Mouse (Mus musculus): ENCODE data around the gene Cox8b. TPM values are rescaled to one million over a fixed set of nuclear protein-coding genes. Genes with fewer than 3 reads are reported as not detected.

Cox8b gene
- total and polyA plus RNA-seq, 3 experiments, result not detected

- in situ Hi-C loops (cut with MboI; ENCODE audit: low pct_ligation_motif_present, low pct_unique_long_range_greater_than_20kb, low sequenced_read_pairs), result no loop called here
- DNase-seq (ENCODE audit: extremely low read depth), result no peak
- no peak overlapping the region for H3K9ac ChIP-seq (ENCODE audit: insufficient read depth, low read depth)
- peaks cover 71 to 94% of the 10 kb centered on the region in 2 experiments for H3K36me3 ChIP-seq (replicated peaks in 1 of 2; ENCODE audit: control insufficient read depth in 1 of 2, insufficient read depth in 1 of 2, low read length in 1 of 2)
- no peaks in the 10 kb centered on the region for H3K27me3 ChIP-seq (replicated peaks)
- H3K79me2 ChIP-seq (replicated peaks; ENCODE audit: control insufficient read depth, extremely low read depth, insufficient read depth, poor library complexity, severe bottlenecking), result peaks cover 5% of the 10 kb centered on the region; the same call in 1 of the 2 replicates
- dilution Hi-C loops (cut with MboI; ENCODE audit: extremely low pct_ligation_motif_present, extremely low pct_unique_long_range_greater_than_20kb, low sequenced_read_pairs), result no loop called here
- H3K27ac ChIP-seq (ENCODE audit: insufficient read depth, low read depth), result no peak overlapping the region
- H3K4me3 ChIP-seq (replicated peaks in 1 of 3; ENCODE audit: low read depth in 2 of 3, low read length in 2 of 3, poor library complexity in 1 of 3), result no peak overlapping the region
- no peak overlapping the region for H3K4me2 ChIP-seq (ENCODE audit: insufficient read depth, low read depth, poor library complexity, severe bottlenecking)
- no peaks in the 10 kb centered on the region for H3K9me3 ChIP-seq (replicated peaks; ENCODE audit: low read length)
- no peak for TF ChIP-seq EP300 (IDR thresholded peaks at IDR 0.05; ENCODE audit: low read length)
- TF ChIP-seq NELFE (IDR thresholded peaks at IDR 0.05; ENCODE audit: low read depth, low read length), result no peak
- no peak for TF ChIP-seq RCOR1 (conservative IDR thresholded peaks at IDR 0.05; ENCODE audit: low read depth, low read length)
- no peak for TF ChIP-seq E2F4 (IDR thresholded peaks at IDR 0.05; ENCODE audit: insufficient replicate concordance, low read depth, low read length)
- TF ChIP-seq CTCF (conservative IDR thresholded peaks at IDR 0.05 in 1 of 2, IDR thresholded peaks at IDR 0.05 in 1 of 2; ENCODE audit: low read depth in 2 of 2, low read length in 2 of 2), result no peak
- TF ChIP-seq BHLHE40 (IDR thresholded peaks at IDR 0.05; ENCODE audit: low read depth, low read length), result no peak
- no peak for TF ChIP-seq PAX5 (IDR thresholded peaks at IDR 0.05; ENCODE audit: low read length)
- peaks cover 4 to 6% of the 10 kb centered on the region in 2 experiments; a peak in 3 of 4 replicates for H3K4me1 ChIP-seq (ENCODE audit: control insufficient read depth in 1 of 2, insufficient read depth in 2 of 2)
These were observed 35.5 kb downstream of the Cox8b start for GRCm38 (mm10) chr7:140864761-140865160.

GRCm38 (mm10) chr7:140860728-140861127 is 39.5 kb downstream of the Cox8b start:
- no peak overlapping the region for H3K4me2 ChIP-seq (ENCODE audit: insufficient read depth, low read depth, poor library complexity, severe bottlenecking)
- no peaks in the 10 kb centered on the region for H3K9me3 ChIP-seq (replicated peaks; ENCODE audit: low read length)
- dilution Hi-C loops (cut with MboI; ENCODE audit: extremely low pct_ligation_motif_present, extremely low pct_unique_long_range_greater_than_20kb, low sequenced_read_pairs), result no loop called here
- TF ChIP-seq E2F4 (IDR thresholded peaks at IDR 0.05; ENCODE audit: insufficient replicate concordance, low read depth, low read length) (no peak), KAT2A (IDR thresholded peaks at IDR 0.05; ENCODE audit: insufficient replicate concordance, low read length) (no peak), MAFK (IDR thresholded peaks at IDR 0.05; ENCODE audit: insufficient replicate concordance, low read length) (no peak), TCF12 (IDR thresholded peaks at IDR 0.05; ENCODE audit: low read depth, low read length) (no peak), POLR2A (IDR thresholded peaks at IDR 0.05; ENCODE audit: low read depth, low read length) (no peak), NELFE (IDR thresholded peaks at IDR 0.05; ENCODE audit: low read depth, low read length) (no peak), JUN (IDR thresholded peaks at IDR 0.05; ENCODE audit: insufficient read depth, low read depth, low read length) (no peak)
- peaks cover 17 to 24% of the 10 kb centered on the region in 2 experiments for H3K4me1 ChIP-seq (ENCODE audit: control insufficient read depth in 1 of 2, insufficient read depth in 2 of 2)
- peaks cover 65 to 75% of the 10 kb centered on the region in 2 experiments for H3K36me3 ChIP-seq (replicated peaks in 1 of 2; ENCODE audit: control insufficient read depth in 1 of 2, insufficient read depth in 1 of 2, low read length in 1 of 2)
- DNase-seq (ENCODE audit: extremely low read depth), result no peak
- H3K4me3 ChIP-seq (replicated peaks in 1 of 3; ENCODE audit: low read depth in 2 of 3, low read length in 2 of 3, poor library complexity in 1 of 3), result no peak overlapping the region
- no peaks in the 10 kb centered on the region for H3K27me3 ChIP-seq (replicated peaks)
- in situ Hi-C loops (cut with MboI; ENCODE audit: low pct_ligation_motif_present, low pct_unique_long_range_greater_than_20kb, low sequenced_read_pairs), result no loop called here
- no peak overlapping the region for H3K9ac ChIP-seq (ENCODE audit: insufficient read depth, low read depth)
- H3K79me2 ChIP-seq (replicated peaks; ENCODE audit: control insufficient read depth, extremely low read depth, insufficient read depth, poor library complexity, severe bottlenecking), result peaks cover 25% of the 10 kb centered on the region
- H3K27ac ChIP-seq (ENCODE audit: insufficient read depth, low read depth), result no peak overlapping the region

- Histone ChIP-seq H3K4me2 (ENCODE audit: insufficient read depth, low read depth, poor library complexity, severe bottlenecking) (0 out of 2 replicates have a peak overlapping the region, but pooled peaks have one; percentile 4), H3K9ac (ENCODE audit: insufficient read depth, low read depth) (no peak overlapping the region), H3K27ac (ENCODE audit: insufficient read depth, low read depth) (no peak overlapping the region), H3K4me3 (replicated peaks in 1 of 3; ENCODE audit: low read depth in 2 of 3, low read length in 2 of 3, poor library complexity in 1 of 3) (no peak overlapping the region), H3K4me1 (ENCODE audit: control insufficient read depth in 1 of 2, insufficient read depth in 2 of 2) (peaks cover 20 to 29% of the 10 kb centered on the region in 2 experiments), H3K9me3 (replicated peaks; ENCODE audit: low read length) (no peaks in the 10 kb centered on the region), H3K79me2 (replicated peaks; ENCODE audit: control insufficient read depth, extremely low read depth, insufficient read depth, poor library complexity, severe bottlenecking) (peaks cover 32% of the 10 kb centered on the region), H3K27me3 (replicated peaks) (no peaks in the 10 kb centered on the region), H3K36me3 (replicated peaks in 1 of 2; ENCODE audit: control insufficient read depth in 1 of 2, insufficient read depth in 1 of 2, low read length in 1 of 2) (peaks cover 58 to 70% of the 10 kb centered on the region in 2 experiments)
- TF ChIP-seq JUND (conservative IDR thresholded peaks at IDR 0.05; ENCODE audit: low read depth, low read length) (no peak), HCFC1 (IDR thresholded peaks at IDR 0.05; ENCODE audit: low read depth, low read length) (no peak), USF2 (conservative IDR thresholded peaks at IDR 0.05; ENCODE audit: low read depth, low read length) (no peak), ZC3H11A (IDR thresholded peaks at IDR 0.05; ENCODE audit: low read depth, low read length) (no peak), MAX (IDR thresholded peaks at IDR 0.05; ENCODE audit: low read length) (no peak), JUN (IDR thresholded peaks at IDR 0.05; ENCODE audit: insufficient read depth, low read depth, low read length) (no peak), RCOR1 (conservative IDR thresholded peaks at IDR 0.05; ENCODE audit: low read depth, low read length) (no peak), BHLHE40 (IDR thresholded peaks at IDR 0.05; ENCODE audit: low read depth, low read length) (no peak), UBTF (IDR thresholded peaks at IDR 0.05; ENCODE audit: low read depth, low read length) (no peak), EP300 (IDR thresholded peaks at IDR 0.05; ENCODE audit: low read length) (no peak), USF1 (IDR thresholded peaks at IDR 0.05; ENCODE audit: low read depth, low read length) (no peak), POLR2A (IDR thresholded peaks at IDR 0.05; ENCODE audit: low read depth, low read length) (no peak), POLR2AphosphoS2 (IDR thresholded peaks at IDR 0.05; ENCODE audit: low read depth, low read length) (no peak), ZNF384 (IDR thresholded peaks at IDR 0.05; ENCODE audit: low read depth, low read length) (no peak), ZKSCAN1 (IDR thresholded peaks at IDR 0.05; ENCODE audit: borderline replicate concordance, low read depth, low read length) (no peak)
- dilution Hi-C loops (cut with MboI; ENCODE audit: extremely low pct_ligation_motif_present, extremely low pct_unique_long_range_greater_than_20kb, low sequenced_read_pairs), result no loop called here
- in situ Hi-C loops (cut with MboI; ENCODE audit: low pct_ligation_motif_present, low pct_unique_long_range_greater_than_20kb, low sequenced_read_pairs), result no loop called here
- no peak for DNase-seq (ENCODE audit: extremely low read depth)
These were observed 40.2 kb downstream of the Cox8b start for GRCm38 (mm10) chr7:140859997-140860396.

Data from CH12.LX (cell line).